Mouse (Mus musculus): Measurements from ENCODE around the gene Gm7879. TPM values are rescaled to one million over a fixed set of nuclear protein-coding genes. Genes with fewer than 3 reads are reported as not detected.
"Not testable (repeated sequence)": the region's sequence is repeated elsewhere in the genome, so short reads cannot be mapped to it uniquely, and the experiment has no call there.

The Gm7879 gene
- 0.23 and 0.31 TPM in 2 replicates for polyA plus RNA-seq (2015; fragmentation: Nextera tagmentation; extraction: Ambion mirVana)

DNA sequence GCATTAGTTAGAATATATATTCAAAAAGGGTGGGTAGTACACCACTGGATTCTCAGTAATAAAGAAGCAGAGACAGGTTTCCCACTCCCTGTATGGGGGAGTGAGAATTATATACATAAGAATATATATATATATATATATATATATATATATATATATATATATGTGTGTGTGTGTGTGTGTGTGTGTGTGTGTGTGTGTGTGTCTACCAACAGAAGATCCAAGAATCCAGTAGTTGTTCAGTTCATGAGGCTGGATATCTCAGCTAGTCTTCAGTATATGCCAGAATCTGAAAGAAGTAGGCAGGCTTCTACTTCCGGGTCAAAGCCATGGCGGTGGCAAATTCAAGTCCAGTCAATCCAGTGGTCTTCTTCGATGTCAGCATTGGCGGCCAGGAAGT is at the start of gene Gm7879:
TSS of gene Gm7879 (plus strand) at position 301 of the 400 bp plus-strand sequence.
- WGBS (ENCODE audit: insufficient replicate concordance): 75% methylated on average over 4 of the region's 4 CpGs
- DNase-seq; H3K4me2 ChIP-seq; H3K9me3 ChIP-seq (replicated peaks); H3K4me3 ChIP-seq (replicated peaks); H3K27me3 ChIP-seq; H3K9ac ChIP-seq; ATAC-seq (ENCODE audit: low read depth); H3K27ac ChIP-seq; H3K36me3 ChIP-seq; H3K4me1 ChIP-seq (replicated peaks): not testable (repeated sequence)

DNA sequence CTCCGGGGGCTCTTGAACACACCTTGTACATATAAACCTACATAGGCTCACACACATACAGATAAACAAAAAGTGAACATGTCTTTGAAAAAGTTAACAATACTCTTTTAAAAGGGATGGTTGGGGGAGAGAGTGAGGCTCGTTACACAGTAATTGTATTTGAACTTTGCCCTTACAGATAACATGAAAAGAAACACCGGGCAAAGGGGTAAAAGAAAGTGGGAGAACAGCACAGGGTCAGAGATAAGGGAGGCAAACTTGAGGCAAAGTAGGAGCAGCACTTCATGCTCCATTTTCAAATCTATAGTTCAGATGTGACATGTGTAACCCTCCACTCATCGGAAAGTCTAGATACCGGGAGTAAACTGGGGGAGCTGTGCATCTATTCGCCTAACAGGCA is 49.3 kb upstream of the Gm7879 start:
- DNase-seq: no peak
- no peaks in the 10 kb centered on the region for H3K9me3 ChIP-seq (replicated peaks)
- 0 out of 2 replicates have a peak, but pooled peaks cover 2% of the 10 kb centered on the region for H3K27me3 ChIP-seq
- 54% methylated on average over 6 of the region's 6 CpGs for WGBS (ENCODE audit: insufficient replicate concordance)
- H3K4me3 ChIP-seq (replicated peaks): no peak overlapping the region
- H3K4me2 ChIP-seq: no peak overlapping the region
- H3K9ac ChIP-seq: no peak overlapping the region
- H3K27ac ChIP-seq: no peak overlapping the region
- peaks cover 4% of the 10 kb centered on the region for H3K4me1 ChIP-seq (replicated peaks)
- no peaks in the 10 kb centered on the region for H3K36me3 ChIP-seq
- no peak for ATAC-seq (ENCODE audit: low read depth)

DNA sequence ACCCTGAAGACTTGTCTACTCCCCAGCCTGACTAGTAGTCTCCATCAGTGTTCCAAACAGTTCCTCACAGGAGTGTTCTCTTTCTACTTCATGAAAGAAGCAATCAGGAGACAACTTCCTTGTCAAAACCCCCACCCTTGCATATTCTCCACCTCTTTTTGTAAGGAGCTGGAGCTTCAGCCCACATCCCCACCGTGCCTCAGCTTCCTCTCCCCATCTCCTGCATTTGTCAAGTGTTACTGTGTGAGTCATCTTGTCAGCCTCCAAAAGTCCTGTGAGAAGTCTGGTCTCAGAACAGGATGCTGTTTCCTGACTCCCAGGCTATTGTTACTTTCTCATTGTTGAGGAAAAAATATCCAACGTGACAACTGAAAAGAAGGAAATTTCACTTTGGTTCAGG is 47.6 kb upstream of the Gm7879 start:
- DNase-seq (no peak), ATAC-seq (ENCODE audit: low read depth) (no peak)
- no peak overlapping the region for H3K4me3 ChIP-seq (replicated peaks)
- no peaks in the 10 kb centered on the region for H3K36me3 ChIP-seq
- H3K4me2 ChIP-seq: no peak overlapping the region
- peaks cover 11% of the 10 kb centered on the region for H3K4me1 ChIP-seq (replicated peaks)
- no peak overlapping the region for H3K9ac ChIP-seq
- WGBS (ENCODE audit: insufficient replicate concordance): 31% methylated on average over 2 of the region's 2 CpGs
- H3K27ac ChIP-seq: no peak overlapping the region
- H3K9me3 ChIP-seq (replicated peaks): no peaks in the 10 kb centered on the region
- H3K27me3 ChIP-seq: 0 out of 2 replicates have a peak, but pooled peaks cover 4% of the 10 kb centered on the region

DNA sequence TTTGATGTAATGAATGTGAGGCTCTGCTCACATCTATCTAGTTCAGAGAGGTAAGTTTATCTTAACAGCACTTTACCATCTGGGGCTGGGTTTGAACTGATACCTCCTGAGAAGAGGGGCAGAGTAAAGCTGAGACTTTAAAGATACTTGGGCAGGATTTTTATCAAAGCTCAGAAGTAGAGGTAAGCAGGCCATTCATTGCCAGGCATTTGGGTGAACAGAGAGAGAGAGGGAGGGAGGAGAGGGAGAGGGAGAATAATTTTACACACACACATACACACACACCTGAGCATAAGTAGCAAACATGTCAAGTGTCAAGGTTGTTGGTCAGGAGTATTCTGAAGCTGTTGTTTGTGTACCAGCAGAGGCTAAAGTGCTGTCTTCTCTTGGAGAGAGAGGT is 44.7 kb upstream of the Gm7879 start, which contains the start of gene Cd38:
TSS of gene Cd38 (plus strand) at position 301 of the 400 bp plus-strand sequence.
- Histone ChIP-seq H3K9ac (peak within 1 kb of the TSS; percentile 52), H3K4me3 (replicated peaks) (peak within 1 kb of the TSS; percentile 48), H3K27ac (peak within 1 kb of the TSS; percentile 58), H3K27me3 (0 out of 2 replicates have a peak, but pooled peaks cover 4% of the 10 kb centered on the region), H3K4me2 (peak within 1 kb of the TSS; percentile 62), H3K9me3 (replicated peaks) (no peaks in the 10 kb centered on the region), H3K4me1 (replicated peaks) (peaks cover 11% of the 10 kb centered on the region), H3K36me3 (no peaks in the 10 kb centered on the region)
- DNase-seq: no peak
- no peak for ATAC-seq (ENCODE audit: low read depth)

DNA sequence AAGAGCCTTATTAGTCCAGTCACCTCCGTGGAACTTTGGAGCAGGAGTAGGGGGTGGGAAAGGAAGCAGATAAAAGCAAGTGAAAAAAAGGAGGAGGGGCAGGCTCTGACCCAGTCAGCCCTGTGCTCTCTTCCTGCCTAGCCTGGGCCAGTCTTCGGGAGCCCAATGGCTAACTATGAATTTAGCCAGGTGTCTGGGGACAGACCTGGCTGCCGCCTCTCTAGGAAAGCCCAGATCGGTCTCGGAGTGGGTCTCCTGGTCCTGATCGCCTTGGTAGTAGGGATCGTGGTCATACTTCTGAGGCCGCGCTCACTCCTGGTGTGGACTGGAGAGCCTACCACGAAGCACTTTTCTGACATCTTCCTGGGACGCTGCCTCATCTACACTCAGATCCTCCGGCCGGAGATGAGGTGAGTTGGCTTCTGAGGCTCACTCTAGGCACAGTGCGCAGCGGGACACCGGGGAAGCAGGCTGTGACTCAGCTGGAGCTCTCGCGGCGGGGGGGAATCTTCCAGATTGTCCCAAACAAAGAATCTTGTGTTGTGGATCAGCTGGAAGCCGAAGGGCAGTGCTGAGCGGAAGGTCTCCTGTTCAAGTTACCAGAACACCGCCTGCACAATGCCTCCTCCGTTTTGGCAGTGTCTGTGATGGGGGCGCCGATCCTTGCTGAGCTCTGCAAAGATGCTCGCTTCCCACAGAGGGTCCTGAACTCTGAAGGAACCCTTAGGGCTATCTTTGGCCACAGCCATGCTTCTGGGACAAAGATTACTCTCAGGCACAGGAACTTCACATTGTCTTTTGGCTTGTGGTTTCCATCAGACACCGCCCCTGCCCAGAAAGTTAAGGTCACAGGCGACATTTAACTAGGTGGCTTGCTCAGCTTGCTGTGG is 44.0 kb upstream of the Gm7879 start:
- H3K36me3 ChIP-seq: no peaks in the 10 kb centered on the region
- WGBS (ENCODE audit: insufficient replicate concordance): 3% methylated on average over 28 of the region's 28 CpGs
- peaks cover 11% of the 10 kb centered on the region for H3K4me1 ChIP-seq (replicated peaks)
- DNase-seq: no peak
- peak overlapping the region; percentile 48 for H3K4me3 ChIP-seq (replicated peaks)
- peak overlapping the region; percentile 62 for H3K4me2 ChIP-seq
- peak overlapping the region; percentile 52 for H3K9ac ChIP-seq
- 0 out of 2 replicates have a peak, but pooled peaks cover 4% of the 10 kb centered on the region for H3K27me3 ChIP-seq
- peak; percentile 66 for ATAC-seq (ENCODE audit: low read depth)
- peak overlapping the region; percentile 58 for H3K27ac ChIP-seq
- no peaks in the 10 kb centered on the region for H3K9me3 ChIP-seq (replicated peaks)

DNA sequence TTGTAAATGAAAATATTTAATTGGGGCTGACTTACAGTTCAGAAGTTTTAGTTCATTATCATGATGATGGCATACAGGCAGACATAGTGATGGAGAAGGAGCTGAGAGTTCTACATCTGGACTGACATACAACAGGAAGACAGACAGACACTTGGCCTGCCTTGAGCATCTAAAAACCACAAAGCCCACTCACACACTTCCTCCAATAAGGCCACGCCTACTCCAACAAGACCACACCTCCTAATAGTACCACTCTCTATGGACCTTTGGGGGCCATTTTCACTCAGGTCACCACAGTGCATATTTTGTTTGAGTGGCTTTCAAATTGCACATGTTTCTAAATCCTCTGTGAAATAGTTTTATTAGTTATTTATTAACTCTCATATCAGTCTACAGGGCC is 41.1 kb upstream of the Gm7879 start:
- H3K4me1 ChIP-seq (replicated peaks): peaks cover 11% of the 10 kb centered on the region
- no peak for DNase-seq

DNA sequence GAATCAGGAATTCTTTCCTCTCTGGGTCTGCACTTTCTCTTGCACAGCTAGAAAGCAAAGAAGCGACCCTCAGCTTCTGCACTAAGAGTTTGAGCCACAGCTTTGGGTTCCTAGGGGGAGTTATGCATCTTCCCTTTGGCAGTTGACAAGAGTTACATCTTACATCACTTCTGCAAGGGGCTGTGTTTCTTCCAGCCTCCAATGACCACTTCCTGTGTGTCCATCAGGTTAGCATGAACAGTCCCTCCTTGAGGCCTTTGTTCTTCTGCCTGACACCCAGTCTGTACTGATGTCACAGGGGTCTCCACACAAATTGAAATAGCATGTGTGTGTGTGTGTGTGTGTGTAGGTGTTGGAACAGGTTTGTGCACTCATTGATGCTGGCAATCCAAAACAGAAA is 40.3 kb upstream of the Gm7879 start:
- no peak overlapping the region for H3K27ac ChIP-seq
- H3K9me3 ChIP-seq (replicated peaks): no peaks in the 10 kb centered on the region
- H3K4me1 ChIP-seq (replicated peaks): peaks cover 11% of the 10 kb centered on the region
- WGBS (ENCODE audit: insufficient replicate concordance): 28% methylated on average over 1 of the region's 1 CpGs
- no peak overlapping the region for H3K4me2 ChIP-seq
- DNase-seq (no peak), ATAC-seq (ENCODE audit: low read depth) (no peak)
- H3K27me3 ChIP-seq: 0 out of 2 replicates have a peak, but pooled peaks cover 4% of the 10 kb centered on the region
- H3K9ac ChIP-seq: no peak overlapping the region
- H3K36me3 ChIP-seq: no peaks in the 10 kb centered on the region
- H3K4me3 ChIP-seq (replicated peaks): no peak overlapping the region

More for the DNA sequence above, 41.1 kb upstream of the Gm7879 start:
- no peak overlapping the region for H3K27ac ChIP-seq
- no peak overlapping the region for H3K4me3 ChIP-seq (replicated peaks)
- H3K4me2 ChIP-seq: no peak overlapping the region
- ATAC-seq (ENCODE audit: low read depth): no peak
- 28% methylated on average over 1 of the region's 1 CpGs for WGBS (ENCODE audit: insufficient replicate concordance)
- H3K9ac ChIP-seq: no peak overlapping the region
- H3K27me3 ChIP-seq: 0 out of 2 replicates have a peak, but pooled peaks cover 4% of the 10 kb centered on the region
- H3K36me3 ChIP-seq: no peaks in the 10 kb centered on the region
- no peaks in the 10 kb centered on the region for H3K9me3 ChIP-seq (replicated peaks)

DNA sequence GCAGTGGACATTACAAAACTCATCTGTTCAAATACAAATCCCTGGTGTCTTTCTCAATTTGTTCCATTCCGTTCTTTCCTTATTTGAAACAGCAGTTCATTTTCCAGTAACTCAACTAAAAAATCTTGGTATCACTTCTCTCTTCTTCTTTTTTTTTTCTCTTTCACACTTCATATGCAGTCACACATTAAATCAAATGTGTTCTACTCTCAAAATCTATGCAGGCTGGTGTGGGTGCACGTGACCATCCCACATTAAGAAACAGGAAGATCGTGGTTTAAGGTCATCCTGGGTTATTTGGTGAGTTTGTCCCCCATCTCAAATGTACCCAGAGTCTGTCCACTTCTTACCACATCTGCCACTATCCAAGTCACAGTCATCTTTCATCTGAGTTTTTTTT is 30.9 kb upstream of the Gm7879 start:
- Histone ChIP-seq H3K27me3 (no peaks in the 10 kb centered on the region), H3K9me3 (replicated peaks) (no peaks in the 10 kb centered on the region), H3K9ac (no peak overlapping the region), H3K4me1 (replicated peaks) (no peaks in the 10 kb centered on the region), H3K36me3 (no peaks in the 10 kb centered on the region), H3K4me3 (replicated peaks) (no peak overlapping the region), H3K4me2 (no peak overlapping the region), H3K27ac (no peak overlapping the region)
- no peak for DNase-seq
- WGBS (ENCODE audit: insufficient replicate concordance): 47% methylated on average over 3 of the region's 3 CpGs
- ATAC-seq (ENCODE audit: low read depth): no peak

DNA sequence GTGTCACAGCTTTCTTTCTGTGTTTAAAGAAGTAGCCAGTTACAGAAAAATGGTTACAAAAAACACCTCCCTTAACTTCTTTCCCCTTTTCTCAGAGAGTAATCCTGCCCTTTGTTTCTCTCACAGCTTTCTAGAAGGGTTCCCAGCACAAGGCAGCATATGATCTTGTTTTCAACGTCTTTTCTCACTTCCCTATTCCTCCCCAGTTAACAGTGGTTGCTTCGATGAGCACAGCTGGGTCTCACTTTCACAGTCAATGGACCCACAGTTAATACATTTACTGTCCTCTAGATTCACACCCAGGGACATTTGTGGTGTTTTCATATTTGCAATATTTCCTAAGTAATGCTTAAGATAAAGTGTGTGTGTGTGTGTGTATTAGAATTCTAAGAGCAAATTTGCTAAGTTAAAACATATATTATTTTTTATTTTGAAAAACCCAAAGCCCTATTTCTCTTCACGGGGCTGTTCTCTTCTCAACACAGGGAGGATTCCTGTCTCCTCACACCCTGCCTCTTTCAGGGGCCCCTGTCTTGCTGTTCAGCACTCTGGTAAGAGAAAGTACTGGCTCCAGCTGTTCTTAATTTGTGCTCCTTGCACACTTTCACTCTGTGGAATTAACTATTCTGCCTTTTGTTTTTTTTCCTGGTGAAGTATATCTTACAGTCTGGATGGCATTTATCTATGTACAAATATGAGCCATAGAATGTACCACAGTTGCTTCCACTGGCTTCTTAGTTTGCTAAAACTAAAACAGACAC is 27.7 kb upstream of the Gm7879 start:
- WGBS (ENCODE audit: insufficient replicate concordance): 21% methylated on average over 3 of the region's 3 CpGs
- Histone ChIP-seq H3K27me3 (no peaks in the 10 kb centered on the region), H3K9ac (no peak overlapping the region), H3K4me3 (replicated peaks) (no peak overlapping the region), H3K4me2 (no peak overlapping the region), H3K27ac (no peak overlapping the region), H3K36me3 (no peaks in the 10 kb centered on the region), H3K4me1 (replicated peaks) (no peaks in the 10 kb centered on the region), H3K9me3 (replicated peaks) (no peaks in the 10 kb centered on the region)
- ATAC-seq (ENCODE audit: low read depth) (no peak), DNase-seq (no peak)

DNA sequence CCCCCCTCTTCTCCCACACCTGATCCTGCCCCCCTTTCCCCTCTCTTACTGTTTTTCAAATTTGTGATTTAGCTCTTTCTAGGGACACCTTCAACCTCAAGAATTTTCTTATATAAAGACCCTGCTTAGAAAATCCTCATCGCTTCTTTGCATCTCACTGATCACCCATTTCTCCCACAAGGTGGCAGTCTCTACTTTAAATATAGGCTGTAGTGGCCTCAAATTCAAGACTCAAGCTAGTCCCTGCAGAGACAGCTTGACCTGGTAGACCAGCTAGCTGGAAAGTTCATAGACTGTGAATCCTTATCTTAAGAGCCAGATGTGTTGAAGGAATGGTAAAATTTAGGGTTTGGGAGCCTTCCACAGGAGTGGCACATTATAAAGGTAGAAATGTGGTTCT is 20.6 kb upstream of the Gm7879 start:
- no peaks in the 10 kb centered on the region for H3K9me3 ChIP-seq (replicated peaks)
- no peak overlapping the region for H3K27ac ChIP-seq
- no peak overlapping the region for H3K4me2 ChIP-seq
- ATAC-seq (ENCODE audit: low read depth): no peak
- no peaks in the 10 kb centered on the region for H3K4me1 ChIP-seq (replicated peaks)
- no peaks in the 10 kb centered on the region for H3K27me3 ChIP-seq
- no peaks in the 10 kb centered on the region for H3K36me3 ChIP-seq
- no peak for DNase-seq
- H3K9ac ChIP-seq: no peak overlapping the region
- no peak overlapping the region for H3K4me3 ChIP-seq (replicated peaks)
- WGBS (ENCODE audit: insufficient replicate concordance): 23% methylated on average over 1 of the region's 1 CpGs

DNA sequence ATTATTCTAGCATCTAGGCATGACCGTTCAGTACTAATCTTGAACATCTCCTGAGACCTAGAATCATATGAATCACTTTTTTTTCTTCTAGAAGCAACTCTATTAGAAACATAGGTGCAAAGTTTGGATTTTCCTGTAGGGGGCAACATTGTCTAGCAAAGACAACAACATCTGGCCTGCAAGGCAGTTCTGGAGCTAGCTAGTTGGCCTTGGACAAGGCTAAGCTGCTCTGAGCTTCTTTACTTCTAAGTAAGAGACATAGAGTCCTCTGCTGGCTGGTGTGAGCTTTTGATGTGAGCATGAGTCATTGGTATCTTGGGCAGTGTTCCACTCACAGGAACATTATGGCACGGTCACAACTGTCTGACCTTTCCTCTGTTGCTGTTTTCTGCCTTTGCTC is 18.8 kb upstream of the Gm7879 start:
- WGBS (ENCODE audit: insufficient replicate concordance): 55% methylated on average over 2 of the region's 2 CpGs
- ATAC-seq (ENCODE audit: low read depth) (no peak), DNase-seq (no peak)
- no peak overlapping the region for H3K27ac ChIP-seq
- H3K27me3 ChIP-seq: no peaks in the 10 kb centered on the region
- no peak overlapping the region for H3K9ac ChIP-seq
- H3K4me2 ChIP-seq: no peak overlapping the region
- H3K4me3 ChIP-seq (replicated peaks): no peak overlapping the region
- H3K36me3 ChIP-seq: no peaks in the 10 kb centered on the region
- H3K4me1 ChIP-seq (replicated peaks): no peaks in the 10 kb centered on the region
- H3K9me3 ChIP-seq (replicated peaks): no peaks in the 10 kb centered on the region
